ENCODE assay signal across 14 mouse cellular contexts in the genomic region with DNA sequence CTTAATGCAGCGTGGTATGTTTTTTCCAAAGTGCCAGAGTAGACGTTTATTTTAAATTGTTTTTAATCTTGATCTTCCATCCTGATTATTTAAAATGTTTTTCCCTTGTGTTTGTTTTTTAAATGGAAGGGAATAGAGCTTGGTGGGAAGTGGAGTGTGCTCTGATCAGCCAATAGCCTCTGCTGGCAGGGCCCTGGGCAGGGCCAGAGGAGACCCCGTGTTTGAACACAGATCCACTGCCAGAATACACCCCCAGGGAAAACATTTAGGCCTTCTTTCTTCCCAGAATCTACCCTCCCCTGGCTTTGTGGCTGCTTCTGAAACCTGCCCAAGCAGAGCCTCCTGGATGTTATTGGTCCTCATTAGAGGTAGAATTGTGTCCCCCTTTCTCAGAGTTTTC.
DNase-seq lines count a peak whose midpoint lies in the region; ATAC-seq and TF ChIP-seq lines count a peak whose summit lies in the region.
"Had no signal": no experiment of that assay in that cellular context is flagged by ENCODE, and none has a peak within 500 bp of the region (broad histone marks: within the 10 kb centered on the region; RNA-seq: fewer than 3 reads in every experiment).

No protein-coding gene starts in this region.

- no peaks in the 10 kb centered on the region for H3K9me3 ChIP-seq in hindbrain, embryonic 11.5 days (ENCODE audit: control insufficient read depth, low read length)
- H3K9me3 ChIP-seq in hindbrain, embryonic 10.5 days = no peaks in the 10 kb centered on the region
- no peaks in the 10 kb centered on the region for H3K9me3 ChIP-seq in forebrain, postnatal 0 days (ENCODE audit: low read length)
- no peaks in the 10 kb centered on the region for H3K9me3 ChIP-seq in midbrain, embryonic 16.5 days (replicated peaks; ENCODE audit: control insufficient read depth, low read length, poor library complexity, severe bottlenecking)
- H3K9me3 ChIP-seq: G1E; kidney, embryonic 15.5 days had no signal

- 53% methylated on average over 3 of the region's 3 CpGs for WGBS in hindbrain, embryonic 11.5 days
- WGBS in hindbrain, embryonic 10.5 days = 60% methylated on average over 3 of the region's 3 CpGs
- 25% methylated on average over 3 of the region's 3 CpGs for WGBS in forebrain, postnatal 0 days
- 34% methylated on average over 3 of the region's 3 CpGs for WGBS in midbrain, embryonic 16.5 days

- no peaks in the 10 kb centered on the region for H3K36me3 ChIP-seq in hindbrain, embryonic 11.5 days (ENCODE audit: control insufficient read depth, insufficient read depth, low read length)
- H3K36me3 ChIP-seq in hindbrain, embryonic 10.5 days = no peaks in the 10 kb centered on the region
- H3K36me3 ChIP-seq in forebrain, postnatal 0 days (ENCODE audit: insufficient read depth) = no peaks in the 10 kb centered on the region
- H3K36me3 ChIP-seq in midbrain, embryonic 16.5 days (ENCODE audit: control insufficient read depth, insufficient read depth, low read length) = no peaks in the 10 kb centered on the region
- H3K36me3 ChIP-seq: G1E; kidney, embryonic 15.5 days had no signal

- TF ChIP-seq POLR2A in brain, embryonic 14.5 days (IDR thresholded peaks at IDR 0.05; ENCODE audit: borderline replicate concordance, extremely low read depth, insufficient read depth, insufficient read length, poor library complexity, severe bottlenecking) = no peak

- no peak overlapping the region for H3K4me2 ChIP-seq in hindbrain, embryonic 11.5 days (replicated peaks; ENCODE audit: low read depth, low read length)
- H3K4me2 ChIP-seq in forebrain, postnatal 0 days (ENCODE audit: low read depth) = 0 out of 2 replicates have a peak overlapping the region, but pooled peaks have one; percentile 1
- no peak overlapping the region for H3K4me2 ChIP-seq in midbrain, embryonic 16.5 days (ENCODE audit: low read length)
- H3K4me2 ChIP-seq: kidney, embryonic 15.5 days had no signal

- TF ChIP-seq CTCF in brain, embryonic 14.5 days (IDR thresholded peaks at IDR 0.05; ENCODE audit: borderline replicate concordance, extremely low read depth, insufficient read depth, insufficient read length) = no peak
- TF ChIP-seq CTCF in forebrain, postnatal 0 days (IDR thresholded peaks at IDR 0.05; ENCODE audit: low read depth) = no peak

- H3K4me1 ChIP-seq in hindbrain, embryonic 11.5 days (replicated peaks; ENCODE audit: control insufficient read depth, insufficient read depth, low read length) = no peaks in the 10 kb centered on the region
- H3K4me1 ChIP-seq in hindbrain, embryonic 10.5 days (replicated peaks) = peaks cover 8% of the 10 kb centered on the region
- H3K4me1 ChIP-seq in forebrain, postnatal 0 days (ENCODE audit: insufficient read depth) = 0 out of 2 replicates have a peak, but pooled peaks cover 5% of the 10 kb centered on the region
- peaks cover 12% of the 10 kb centered on the region for H3K4me1 ChIP-seq in midbrain, embryonic 16.5 days (ENCODE audit: control insufficient read depth, insufficient read depth, low read length)
- H3K4me1 ChIP-seq: kidney, embryonic 15.5 days had no signal

- no peak overlapping the region for H3K4me3 ChIP-seq in hindbrain, embryonic 11.5 days (ENCODE audit: low read depth, low read length)
- H3K4me3 ChIP-seq in hindbrain, embryonic 10.5 days = no peak overlapping the region
- no peak overlapping the region for H3K4me3 ChIP-seq in forebrain, postnatal 0 days (ENCODE audit: low read depth, low read length)
- no peak overlapping the region for H3K4me3 ChIP-seq in midbrain, embryonic 16.5 days (ENCODE audit: low read depth, low read length)
- H3K4me3 ChIP-seq: kidney, embryonic 15.5 days had no signal

- H3K27ac ChIP-seq in hindbrain, embryonic 11.5 days (ENCODE audit: low read depth, low read length) = no peak overlapping the region
- H3K27ac ChIP-seq in hindbrain, embryonic 10.5 days = no peak overlapping the region
- no peak overlapping the region for H3K27ac ChIP-seq in forebrain, postnatal 0 days (ENCODE audit: low read depth, low read length)
- H3K27ac ChIP-seq in midbrain, embryonic 16.5 days (ENCODE audit: low read length) = no peak overlapping the region
- H3K27ac ChIP-seq: kidney, embryonic 15.5 days; macrophage had no signal

- no peak for DNase-seq in hindbrain, embryonic 11.5 days (ENCODE audit: low spot score)
- no peak for DNase-seq in hindbrain, embryonic 10.5 days (ENCODE audit: low spot score)
- peak; percentile 67 for DNase-seq in brain, embryonic 14.5 days (ENCODE audit: low read depth)
- DNase-seq in forebrain, postnatal 0 days = no peak
- no peak for DNase-seq in adrenal gland, postnatal 10 days
- no peak for DNase-seq in yolk sac, embryonic 10.5 days (ENCODE audit: low spot score)
- DNase-seq: adrenal gland, postnatal 14 days; cerebellum, postnatal 14 days; lung, adult 2 months had no signal

- H3K9ac ChIP-seq in hindbrain, embryonic 11.5 days (ENCODE audit: low read depth, low read length) = no peak overlapping the region
- H3K9ac ChIP-seq in forebrain, postnatal 0 days = no peak overlapping the region
- no peak overlapping the region for H3K9ac ChIP-seq in midbrain, embryonic 16.5 days (ENCODE audit: low read depth, low read length)
- H3K9ac ChIP-seq: kidney, embryonic 15.5 days had no signal

- H3K27me3 ChIP-seq in hindbrain, embryonic 11.5 days (ENCODE audit: control insufficient read depth, insufficient read depth, low read length) = no peaks in the 10 kb centered on the region
- H3K27me3 ChIP-seq in hindbrain, embryonic 10.5 days (ENCODE audit: insufficient read depth, poor library complexity, severe bottlenecking) = no peaks in the 10 kb centered on the region
- no peaks in the 10 kb centered on the region for H3K27me3 ChIP-seq in forebrain, postnatal 0 days (ENCODE audit: insufficient read depth, low read length)
- H3K27me3 ChIP-seq in midbrain, embryonic 16.5 days (ENCODE audit: control insufficient read depth, insufficient read depth, low read depth, low read length) = no peaks in the 10 kb centered on the region
- H3K27me3 ChIP-seq: kidney, embryonic 15.5 days had no signal

- peak; percentile 66; the same call in 1 of the 2 replicates for ATAC-seq in hindbrain, embryonic 11.5 days (ENCODE audit: low FRiP score)
- peak; percentile 67 for ATAC-seq in forebrain, postnatal 0 days
- peak; percentile 41 for ATAC-seq in midbrain, embryonic 16.5 days
- ATAC-seq: inflammation-experienced regulatory T-cells, adult 6 months had no signal
